In genomic region chr16:17931906-17932460, GRCm38 (mm10) we compare ENCODE assay signal across 24 mouse cellular contexts. TPM values are rescaled to one million over a fixed set of nuclear protein-coding genes. Genes with fewer than 3 reads are reported as not detected.
"Had no signal": no experiment of that assay in that cellular context is flagged by ENCODE, and none has a peak within 500 bp of the region (broad histone marks: within the 10 kb centered on the region; RNA-seq: fewer than 3 reads in every experiment).

No protein-coding gene starts in this region.

- H3K36me3 ChIP-seq: liver, embryonic 15.5 days; lung, embryonic 15.5 days; neural tube, embryonic 12.5 days; stomach, embryonic 15.5 days had no signal

- H3K4me3 ChIP-seq: liver, embryonic 15.5 days; lung, embryonic 15.5 days; megakaryocyte, embryonic 14.5 days; neural tube, embryonic 12.5 days; stomach, embryonic 15.5 days had no signal

- H3K27ac ChIP-seq: liver, embryonic 15.5 days; lung, embryonic 15.5 days; macrophage; neural tube, embryonic 12.5 days; stomach, embryonic 15.5 days; stomach, postnatal 0 days had no signal

- H3K27me3 ChIP-seq: liver, embryonic 15.5 days; lung, embryonic 15.5 days; megakaryocyte, embryonic 14.5 days; stomach, embryonic 15.5 days had no signal

- H3K9ac ChIP-seq: liver, embryonic 15.5 days; liver, postnatal 0 days; lung, embryonic 15.5 days; neural tube, embryonic 12.5 days; stomach, embryonic 15.5 days had no signal

- H3K4me2 ChIP-seq: liver, embryonic 15.5 days; lung, embryonic 15.5 days; neural tube, embryonic 12.5 days; stomach, embryonic 15.5 days had no signal

- DNase-seq: lung, adult 2 months; lung, postnatal 14 days; lung, postnatal 36 days; midbrain, embryonic 14.5 days; right cerebral cortex, postnatal 14 days; thymus, adult 2 months; thymus, postnatal 25 days; thymus, postnatal 4 days had no signal

- H3K9me3 ChIP-seq: liver, embryonic 15.5 days; lung, embryonic 15.5 days; megakaryocyte, embryonic 14.5 days; neural tube, embryonic 12.5 days; stomach, embryonic 15.5 days had no signal

- ATAC-seq: liver, postnatal 0 days; lung, postnatal 0 days had no signal

RNA-seq across cellular contexts. Expression of gene Gsc2, which starts 17.1 kb away (rescaled TPM):
- total RNA-seq: megakaryocyte progenitor cell, adult 5-6 weeks; midbrain, postnatal 0 days; monocyte, adult 5-6 weeks; neutrophil, adult 5-6 weeks had no signal
- polyA plus RNA-seq: liver, embryonic 15.5 days; liver, postnatal 0 days; lung, adult 2 months; lung, embryonic 15.5 days; lung, postnatal 0 days; macrophage; neural tube, embryonic 12.5 days; neural tube, embryonic 14.5 days; spleen, adult 2 months; stomach, embryonic 15.5 days; urinary bladder, adult 2 months had no signal

RNA-seq across cellular contexts. Expression of gene Tssk2, which starts 33.5 kb away (rescaled TPM):
- total RNA-seq: megakaryocyte progenitor cell, adult 5-6 weeks; midbrain, postnatal 0 days; neutrophil, adult 5-6 weeks had no signal
- polyA plus RNA-seq: liver, embryonic 15.5 days; liver, postnatal 0 days; lung, adult 2 months; lung, embryonic 15.5 days; lung, postnatal 0 days; macrophage; midbrain, embryonic 14.5 days; midbrain, postnatal 0 days; neural tube, embryonic 12.5 days; neural tube, embryonic 14.5 days; spleen, adult 2 months; stomach, postnatal 0 days; urinary bladder, adult 2 months had no signal
